Comparison of ENCODE assay signal across 11 mouse cellular contexts in genomic region chr1:64300951-64301529, GRCm38 (mm10).
A peak's percentile ranks its signal among the peaks of the same experiment; 100 is the strongest.
DNase-seq lines count a peak whose midpoint lies in the region; ATAC-seq lines count a peak whose summit lies in the region.
"Had no signal": no experiment of that assay in that cellular context is flagged by ENCODE, and none has a peak within 500 bp of the region (broad histone marks: within the 10 kb centered on the region; RNA-seq: fewer than 3 reads in every experiment).

No protein-coding gene starts in this region.

- no peak overlapping the region for H3K4me3 ChIP-seq in kidney, embryonic 14.5 days (ENCODE audit: low read length)
- H3K4me3 ChIP-seq in brown adipose tissue, adult 24 weeks (ENCODE audit: insufficient read depth, low read depth, low read length), result no peak overlapping the region
- H3K4me3 ChIP-seq in forebrain, embryonic 14.5 days (ENCODE audit: low read depth, low read length), result no peak overlapping the region

- H3K9ac ChIP-seq in kidney, embryonic 14.5 days (ENCODE audit: low read depth, low read length), result no peak overlapping the region
- no peak overlapping the region for H3K9ac ChIP-seq in forebrain, embryonic 14.5 days (ENCODE audit: low read length)
- H3K9ac ChIP-seq: forebrain, postnatal 0 days had no signal

- no peaks in the 10 kb centered on the region for H3K9me3 ChIP-seq in kidney, embryonic 14.5 days (ENCODE audit: control insufficient read depth, low read length)
- no peaks in the 10 kb centered on the region for H3K9me3 ChIP-seq in forebrain, embryonic 14.5 days (replicated peaks; ENCODE audit: control insufficient read depth, low read length)

- no peak for ATAC-seq in kidney, embryonic 14.5 days (ENCODE audit: low FRiP score, low TSS enrichment)
- peak; percentile 57 for ATAC-seq in megakaryocyte progenitor cell, adult 5-6 weeks (replicated peaks; ENCODE audit: poor library complexity)
- ATAC-seq in forebrain, embryonic 14.5 days, result no peak
- ATAC-seq: forebrain, postnatal 0 days; midbrain, embryonic 16.5 days had no signal

- 0 out of 2 replicates have a peak overlapping the region, but pooled peaks have one; percentile 24 for H3K27ac ChIP-seq in kidney, embryonic 14.5 days (ENCODE audit: low read depth, low read length)
- H3K27ac ChIP-seq in brown adipose tissue, adult 24 weeks (replicated peaks; ENCODE audit: low read depth, low read length), result peak overlapping the region; percentile 93
- no peak overlapping the region for H3K27ac ChIP-seq in forebrain, embryonic 14.5 days (ENCODE audit: low read depth, low read length)

- H3K36me3 ChIP-seq in kidney, embryonic 14.5 days (ENCODE audit: control insufficient read depth, insufficient read depth, low read length), result no peaks in the 10 kb centered on the region
- H3K36me3 ChIP-seq in forebrain, embryonic 14.5 days (ENCODE audit: control insufficient read depth, insufficient read depth, low read length), result no peaks in the 10 kb centered on the region

- DNase-seq in kidney, adult 9 months, result no peak
- DNase-seq in CD4-positive helper T cell, adult 2 months (ENCODE audit: low read depth, low spot score), result peak; percentile 30
- DNase-seq in ovary, postnatal 36 days (ENCODE audit: low spot score), result no peak
- DNase-seq in forebrain, embryonic 14.5 days (ENCODE audit: low spot score), result no peak
- DNase-seq: forebrain, postnatal 0 days; right cerebral cortex, adult 18-20 months; thymus, postnatal 36 days had no signal

- H3K4me1 ChIP-seq in kidney, embryonic 14.5 days (ENCODE audit: control insufficient read depth, insufficient read depth, low read length), result no peaks in the 10 kb centered on the region
- H3K4me1 ChIP-seq in brown adipose tissue, adult 24 weeks (ENCODE audit: control insufficient read depth, insufficient read depth, insufficient read length, low read length), result peaks cover 10% of the 10 kb centered on the region; the same call in 1 of the 2 replicates
- peaks cover 6% of the 10 kb centered on the region; the same call in 1 of the 2 replicates for H3K4me1 ChIP-seq in forebrain, embryonic 14.5 days (ENCODE audit: control insufficient read depth, insufficient read depth, low read length)

- no peak overlapping the region for H3K4me2 ChIP-seq in kidney, embryonic 14.5 days (replicated peaks; ENCODE audit: low read depth, low read length)
- no peak overlapping the region for H3K4me2 ChIP-seq in forebrain, embryonic 14.5 days (ENCODE audit: low read length)

- H3K27me3 ChIP-seq in kidney, embryonic 14.5 days (ENCODE audit: control insufficient read depth, insufficient read depth, low read length), result no peaks in the 10 kb centered on the region
- no peaks in the 10 kb centered on the region for H3K27me3 ChIP-seq in forebrain, embryonic 14.5 days (replicated peaks; ENCODE audit: control insufficient read depth, insufficient read depth, low read length)

- WGBS in kidney, embryonic 14.5 days, result 67% methylated on average over 8 of the region's 8 CpGs
- WGBS in forebrain, embryonic 14.5 days, result 87% methylated on average over 8 of the region's 8 CpGs
